Mouse (Mus musculus): Measurements from ENCODE around the gene Morf4l2. TPM values are rescaled to one million over a fixed set of nuclear protein-coding genes. Genes with fewer than 3 reads are reported as not detected.

Morf4l2 gene
- polyA plus RNA-seq (2021; fragmentation: Nextera tagmentation): 188 and 193 TPM in 2 replicates
- long read RNA-seq, experiment 1, transcript Morf4l2-215 (3 exons, 1,782 nt): major isoform, 223 of 377 reads
- long read RNA-seq, experiment 1, transcript Morf4l2-202 (4 exons, 1,859 nt): minor isoform, 78 of 377 reads
- long read RNA-seq, experiment 1, partial matches to known transcripts: 0 of 377 reads
- long read RNA-seq, experiment 1, other reads (novel, unspliced or antisense): 68 of 377 reads
- long read RNA-seq, experiment 2, transcript Morf4l2-207 (3 exons, 384 nt): minor isoform, 12 of 957 reads
- long read RNA-seq, experiment 2, transcript Morf4l2-215 (3 exons, 1,782 nt): major isoform, 714 of 957 reads
- long read RNA-seq, experiment 2, transcript Morf4l2-202 (4 exons, 1,859 nt): minor isoform, 196 of 957 reads
- long read RNA-seq, experiment 2, partial matches to known transcripts: 1 of 957 reads
- long read RNA-seq, experiment 2, other reads (novel, unspliced or antisense): 26 of 957 reads

GRCm38 (mm10) chrX:136743459-136743858 lies at the start of gene Morf4l2:
Gene Morf4l2 (minus strand): TSS chrX:136743690.

GRCm38 (mm10) chrX:136780041-136780440 lies 36.6 kb upstream of the Morf4l2 start, which contains the start of gene Glra4:
Gene Glra4 (minus strand): TSS chrX:136780141.

GRCm38 (mm10) chrX:136707446-136708167 lies 35.9 kb downstream of the Morf4l2 start, which contains the start of gene Tceal1:
Gene Tceal1 (plus strand): TSS chrX:136707982.

Other genes starting within 250 kb of the Morf4l2 start
- gene Kir3dl1, start 225.7 kb downstream of the Morf4l2 start, polyA plus RNA-seq (2021; fragmentation: Nextera tagmentation): not detected in 2 replicates
- 0.33 TPM in 1 of 2 replicates, not detected in the other for gene Kir3dl2, start 199.6 kb downstream of the Morf4l2 start, polyA plus RNA-seq (2021; fragmentation: Nextera tagmentation)
- 164 and 174 TPM in 2 replicates for gene Tceal3, start 152.8 kb downstream of the Morf4l2 start, polyA plus RNA-seq (2021; fragmentation: Nextera tagmentation)
- gene Tceal1, start 35.7 kb downstream of the Morf4l2 start, polyA plus RNA-seq (2021; fragmentation: Nextera tagmentation): 28.8 and 31.3 TPM in 2 replicates
- gene Glra4, start 36.5 kb upstream of the Morf4l2 start, polyA plus RNA-seq (2021; fragmentation: Nextera tagmentation): 0.15 and 0.18 TPM in 2 replicates
- 1,040 and 1,122 TPM in 2 replicates for gene Plp1, start 79.0 kb upstream of the Morf4l2 start, polyA plus RNA-seq (2021; fragmentation: Nextera tagmentation)
- gene Rab9b, start 125.1 kb upstream of the Morf4l2 start, polyA plus RNA-seq (2021; fragmentation: Nextera tagmentation): 9.2 and 10.7 TPM in 2 replicates
- not detected in 2 replicates for gene H2bfm, start 183.6 kb upstream of the Morf4l2 start, polyA plus RNA-seq (2021; fragmentation: Nextera tagmentation)
- 31.9 and 33.3 TPM in 2 replicates for gene Tmsb15b2, start 231.8 kb upstream of the Morf4l2 start, polyA plus RNA-seq (2021; fragmentation: Nextera tagmentation)
- gene Tmsb15l, start 233.2 kb upstream of the Morf4l2 start, polyA plus RNA-seq (2021; fragmentation: Nextera tagmentation): 8.0 and 13.4 TPM in 2 replicates
- 17.9 and 18.6 TPM in 2 replicates for gene Tmsb15b1, start 233.2 kb upstream of the Morf4l2 start, polyA plus RNA-seq (2021; fragmentation: Nextera tagmentation)
- 257 and 296 TPM in 2 replicates for gene Zcchc18, start 249.5 kb upstream of the Morf4l2 start, polyA plus RNA-seq (2021; fragmentation: Nextera tagmentation)

Data from layer of hippocampus, adult 6 months (tissue).